Mouse (Mus musculus) gastrocnemius, postnatal 10 days (tissue): Measurements from ENCODE around the gene Fam205c. TPM values are rescaled to one million over a fixed set of nuclear protein-coding genes. Genes with fewer than 3 reads are reported as not detected.
A peak's percentile ranks its signal among the peaks of the same experiment; 100 is the strongest.
"Not testable (repeated sequence)": the region's sequence is repeated elsewhere in the genome, so short reads cannot be mapped to it uniquely, and the experiment has no call there.

Experiments
- DNase-seq: peaks from one replicate; pipeline ENCODE4 v3.0.0; 2021; ENCODE audit warnings: mixed read lengths
- total RNA-seq, 2 experiments: library from RNA; stranded (reverse); gene quantifications; 2 replicates each; pipeline ENCODE4 v1.2.3; 2021

Fam205c gene
- total RNA-seq, 2 experiments from 2014 or later = 0.38 to 0.63 TPM

GRCm38 (mm10) chr4:42876586-42877291 lies 2.7 kb upstream of the Fam205c start:
- DNase-seq = peak; percentile 29

- no peak for DNase-seq
Observed at GRCm38 (mm10) chr4:42872746-42873435, 1.1 kb downstream of the Fam205c start.

GRCm38 (mm10) chr4:42872151-42872550 lies 1.9 kb downstream of the Fam205c start:
- DNase-seq = no peak

- DNase-seq = no peak
Observed at GRCm38 (mm10) chr4:42870748-42871147, 3.3 kb downstream of the Fam205c start.

- DNase-seq = no peak
Observed at GRCm38 (mm10) chr4:42868193-42868592, 5.8 kb downstream of the Fam205c start.

- no peak for DNase-seq
Observed at GRCm38 (mm10) chr4:42867390-42867789, 6.6 kb downstream of the Fam205c start.

GRCm38 (mm10) chr4:42863487-42863886 lies 10.5 kb downstream of the Fam205c start:
- not testable (repeated sequence) for DNase-seq

- DNase-seq = not testable (repeated sequence)
Observed at GRCm38 (mm10) chr4:42860483-42860882, 13.6 kb downstream of the Fam205c start.

- not testable (repeated sequence) for DNase-seq
Observed at GRCm38 (mm10) chr4:42856671-42857070, 17.4 kb downstream of the Fam205c start, which contains the start of gene Gm12394. Gene Gm12394, minus strand, starts transcription at chr4:42856771.

GRCm38 (mm10) chr4:42853788-42854187 lies 20.2 kb downstream of the Fam205c start, which contains the start of gene Fam205a1:
Gene Fam205a1, minus strand, starts transcription at chr4:42853888.
- not testable (repeated sequence) for DNase-seq

Other genes with a start within 250 kb of the Fam205c start
- 1 to 10 TPM; 1.7 to 2.1 TPM for gene Gm2564, start 244.5 kb downstream of the Fam205c start, total RNA-seq
- not detected for gene Ccl27b, start 219.0 kb downstream of the Fam205c start, total RNA-seq
- gene Il11ra2, start 212.3 kb downstream of the Fam205c start, total RNA-seq = not detected
- gene 4930578G10Rik, start 138.7 kb downstream of the Fam205c start, total RNA-seq = not detected
- not detected for gene Ccl19, start 117.7 kb downstream of the Fam205c start, total RNA-seq
- gene Ccl21a, start 100.2 kb downstream of the Fam205c start, total RNA-seq = 1 to 10 TPM; 7.7 to 8.6 TPM
- not detected for gene Fam205a1, start 20.3 kb downstream of the Fam205c start, total RNA-seq
- gene Gm12394, start 17.5 kb downstream of the Fam205c start, total RNA-seq = not detected
- gene Phf24, start 42.4 kb upstream of the Fam205c start, total RNA-seq = 1 to 10 TPM in 1 of 2 experiments, under 1 TPM in 1; 0.78 to 1.3 TPM
- gene Dnajb5, start 75.6 kb upstream of the Fam205c start, total RNA-seq = 100 to 1,000 TPM; 114 to 122 TPM
- not detected for gene 1700022I11Rik, start 95.4 kb upstream of the Fam205c start, total RNA-seq
- gene Vcp, start 126.3 kb upstream of the Fam205c start, total RNA-seq = 100 to 1,000 TPM; 270 to 274 TPM
- 1 to 10 TPM; 2.9 to 5.0 TPM for gene Fancg, start 136.3 kb upstream of the Fam205c start, total RNA-seq
- 1 to 10 TPM; 7.6 to 9.6 TPM for gene Pigo, start 151.6 kb upstream of the Fam205c start, total RNA-seq
- 10 to 100 TPM; 81.8 to 84.3 TPM for gene Stoml2, start 157.5 kb upstream of the Fam205c start, total RNA-seq
- gene Fam214b, start 172.0 kb upstream of the Fam205c start, total RNA-seq = 10 to 100 TPM; 19.3 to 23.7 TPM
- gene Unc13b, start 184.7 kb upstream of the Fam205c start, total RNA-seq = 1 to 10 TPM; 5.0 to 7.1 TPM